Mouse (Mus musculus) embryonic facial prominence, embryonic 14.5 days (tissue): ENCODE data around the gene Ooep. TPM values are rescaled to one million over a fixed set of nuclear protein-coding genes. Genes with fewer than 3 reads are reported as not detected.

Experiments used
- polyA plus RNA-seq: library from polyadenylated mRNA; unstranded; fragments of >200 nt; fragmentation: Nextera tagmentation; extraction: Ambion mirVana; gene quantifications from 2 replicates; pipeline ENCODE4 v1.2.1, GENCODE M21; 2014

Gene Ooep
- polyA plus RNA-seq, 1 experiment from 2014 or later, result 3.7 TPM

Other genes starting within 250 kb of the Ooep start
- gene Gsta4, start 196.0 kb downstream of the Ooep start, polyA plus RNA-seq, result 67.1 and 70.7 TPM in 2 replicates
- gene Gsta1, start 148.1 kb downstream of the Ooep start, polyA plus RNA-seq, result 1.00 and 2.6 TPM in 2 replicates
- 0.60 and 2.0 TPM in 2 replicates for gene Gm3776, start 121.6 kb downstream of the Ooep start, polyA plus RNA-seq
- not detected in 2 replicates for gene Gm10639, start 88.8 kb downstream of the Ooep start, polyA plus RNA-seq
- gene Omt2a, start 63.9 kb downstream of the Ooep start, polyA plus RNA-seq, result not detected in 2 replicates
- gene Omt2b, start 51.1 kb downstream of the Ooep start, polyA plus RNA-seq, result not detected in 2 replicates
- gene Gsta2, start 22.9 kb downstream of the Ooep start, polyA plus RNA-seq, result 4.9 and 5.5 TPM in 2 replicates
- 0.37 TPM in 1 of 2 replicates, not detected in the other for gene Dppa5a, start 10.5 kb downstream of the Ooep start, polyA plus RNA-seq
- 0.30 and 0.32 TPM in 2 replicates for gene Ddx43, start 17.1 kb upstream of the Ooep start, polyA plus RNA-seq
- gene Cgas, start 64.5 kb upstream of the Ooep start, polyA plus RNA-seq, result 2.8 TPM in 2 replicates
- 21.4 and 22.1 TPM in 2 replicates for gene Mto1, start 69.5 kb upstream of the Ooep start, polyA plus RNA-seq
- gene Gm17324, start 70.1 kb upstream of the Ooep start, polyA plus RNA-seq, result 0.71 TPM in 1 of 2 replicates, not detected in the other
- gene Eef1a1, start 110.4 kb upstream of the Ooep start, polyA plus RNA-seq, result 5,674 and 6,022 TPM in 2 replicates
- gene Slc17a5, start 209.3 kb upstream of the Ooep start, polyA plus RNA-seq, result 13.1 and 15.4 TPM in 2 replicates
- gene Cd109, start 236.8 kb upstream of the Ooep start, polyA plus RNA-seq, result 18.6 and 20.3 TPM in 2 replicates